Mouse (Mus musculus) sigmoid colon, adult 10 weeks (tissue): Measurements from ENCODE around the gene Acoxl. TPM values are rescaled to one million over a fixed set of nuclear protein-coding genes. Genes with fewer than 3 reads are reported as not detected.

Source experiments
- polyA plus RNA-seq: library from polyadenylated mRNA; stranded (reverse); fragments of 350-450 nt; fragmentation: Illumina TruSeq; extraction: RNeasy Lipid Tissue Mini Kit (QIAGEN cat#74804); gene quantifications from one replicate; pipeline ENCODE4 v1.2.3, GENCODE M21; 2014; ENCODE audit warnings: low read depth, low replicate concordance

The Acoxl gene
- polyA plus RNA-seq, result not detected

GRCm38 (mm10) chr2:127838576-127838975 is at the start of gene Acoxl:
Gene Acoxl (plus strand): TSS chr2:127838876.

GRCm38 (mm10) chr2:127791919-127792603 is 46.6 kb upstream of the Acoxl start, which contains the start of gene Mtln:
Gene Mtln (minus strand): TSS chr2:127792488.

DNA sequence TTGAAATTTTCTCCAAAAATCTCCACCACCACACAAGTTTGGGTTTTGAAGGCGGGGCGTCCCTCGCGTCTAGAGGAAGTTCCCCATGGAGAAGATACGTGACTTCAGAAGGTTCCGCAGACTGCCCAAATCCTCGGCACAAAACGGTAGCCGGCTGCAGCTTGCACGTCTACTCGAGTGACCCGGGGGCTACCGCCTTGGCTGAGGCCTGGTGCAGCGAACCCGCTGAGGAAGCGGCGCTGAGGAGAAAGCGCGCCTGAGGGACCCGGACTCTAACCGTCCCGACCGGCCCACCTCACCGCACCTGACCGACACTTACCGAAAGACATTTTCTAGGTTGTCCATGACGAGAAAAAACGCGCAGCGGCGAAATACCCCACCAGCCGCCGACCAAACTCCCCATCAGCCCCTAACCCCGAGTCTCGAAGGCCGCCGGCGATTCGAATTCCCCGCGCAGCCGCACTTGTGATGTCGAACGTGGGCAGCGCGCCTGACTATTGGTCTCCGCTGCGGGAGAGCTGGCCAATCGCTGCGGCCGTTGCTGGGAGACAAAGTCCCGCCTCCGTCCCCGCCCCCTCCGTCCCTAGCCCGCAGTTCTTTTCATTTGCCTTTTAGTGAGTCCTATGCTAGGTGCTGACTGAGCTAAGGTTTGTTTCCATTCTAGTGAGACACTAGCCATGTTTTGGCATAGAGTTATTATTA is 7.1 kb upstream of the Acoxl start, which contains the start of gene Bub1:
Bub1 (minus strand) TSS at position 465 of the 702 bp plus-strand sequence.

DNA sequence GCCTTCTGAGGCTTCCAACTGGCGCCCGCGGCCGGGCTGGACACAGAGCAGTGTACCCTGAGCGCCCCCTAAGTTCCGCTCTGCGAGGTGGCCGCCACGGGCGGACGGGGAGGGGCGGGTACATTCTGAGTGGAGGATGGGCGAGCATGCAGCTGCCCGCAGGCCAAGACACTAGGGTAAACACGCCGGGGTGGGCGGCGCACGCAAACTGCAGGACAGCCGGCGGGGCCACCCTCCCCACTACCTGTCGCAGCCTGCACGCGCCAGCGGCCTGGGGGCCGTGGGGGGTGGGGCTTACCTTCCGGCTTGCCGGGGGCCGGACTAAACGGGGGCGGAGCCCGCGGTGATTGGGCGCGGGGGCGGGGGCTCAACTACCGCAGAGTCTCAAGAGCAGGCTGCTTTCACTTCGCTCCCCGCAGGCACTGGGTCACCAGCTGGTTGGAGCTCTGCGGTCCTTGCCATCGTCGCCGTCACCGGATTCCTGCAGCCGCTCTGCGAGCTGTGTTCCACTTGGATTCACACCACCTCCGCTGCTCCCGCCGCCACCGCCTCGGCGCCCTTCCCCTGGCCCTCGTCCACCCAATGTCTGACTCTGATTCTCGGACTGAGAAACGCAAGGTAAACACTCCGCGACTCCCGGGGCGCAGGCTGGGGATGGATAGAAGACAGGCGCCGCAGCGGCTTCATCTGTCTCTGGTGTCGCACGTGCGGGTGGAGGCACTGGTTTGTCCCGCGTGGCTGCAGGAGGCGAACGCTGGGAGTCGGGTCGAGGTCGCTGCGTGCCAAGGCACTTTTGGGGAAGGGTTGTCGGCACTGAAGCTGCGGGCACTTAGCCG is 287.2 kb downstream of the Acoxl start, which contains the start of gene Bcl2l11:
Bcl2l11 (plus strand) TSS at position 404 of the 836 bp plus-strand sequence.

Other genes starting within 250 kb of the Acoxl start
- 24.4 TPM for gene Mal, start 182.2 kb upstream of the Acoxl start, polyA plus RNA-seq
- 38.7 TPM for gene Mall, start 108.9 kb upstream of the Acoxl start, polyA plus RNA-seq
- gene Nphp1, start 50.0 kb upstream of the Acoxl start, polyA plus RNA-seq, result 2.9 TPM
- 34.5 TPM for gene Mtln, start 46.4 kb upstream of the Acoxl start, polyA plus RNA-seq
- 24.1 TPM for gene Bub1, start 7.0 kb upstream of the Acoxl start, polyA plus RNA-seq